Mouse (Mus musculus): ENCODE results near the gene Fignl1.
A peak's percentile ranks its signal among the peaks of the same experiment; 100 is the strongest.

Fignl1 gene

DNA sequence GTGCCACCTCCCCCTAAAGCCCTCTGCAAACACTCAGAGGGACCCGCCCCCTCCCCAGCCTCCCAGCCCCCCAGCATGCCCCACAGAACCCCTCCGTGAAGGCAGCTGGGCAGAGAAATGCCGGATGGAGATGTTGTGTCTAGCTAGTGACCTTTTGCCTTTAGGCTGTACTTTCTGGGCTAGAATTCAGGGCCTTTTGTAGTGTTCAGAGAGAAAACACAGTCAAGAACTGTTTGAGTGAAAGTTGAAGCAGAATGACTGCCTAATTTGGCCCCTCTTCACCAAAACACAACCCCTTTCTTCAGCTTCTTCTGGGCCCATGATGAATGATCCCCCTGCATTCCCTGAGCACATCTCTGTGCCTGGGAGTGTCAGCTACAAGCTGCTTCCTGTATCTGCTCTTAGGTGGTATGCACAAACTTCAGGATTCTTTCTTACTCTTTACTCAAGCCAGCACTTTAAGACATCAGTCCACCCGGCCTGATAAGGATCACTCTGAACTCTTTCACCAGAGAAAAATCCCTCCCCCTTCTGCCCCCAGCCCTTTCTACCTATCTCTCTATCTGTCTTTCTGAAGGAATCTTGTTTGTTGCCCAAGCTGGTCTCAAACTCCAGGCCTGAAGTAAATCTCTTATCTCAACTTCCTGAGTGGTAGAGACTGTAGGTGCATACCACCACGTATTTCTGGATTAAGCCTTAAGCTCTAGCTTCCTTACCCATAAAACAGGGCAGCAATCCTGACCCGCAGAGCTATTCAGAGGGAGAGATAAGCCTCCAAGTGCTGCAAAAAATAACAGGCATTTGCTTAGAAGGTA, 23.4 kb upstream of the Fignl1 start:
- DNase-seq (ENCODE audit: low read depth) = no peak

- no peak for DNase-seq (ENCODE audit: low read depth)
Observed at GRCm38 (mm10) chr11:11831526-11831925, 22.8 kb upstream of the Fignl1 start.

- no peak for DNase-seq (ENCODE audit: low read depth)
Observed at GRCm38 (mm10) chr11:11830884-11831495, 22.2 kb upstream of the Fignl1 start.

DNA sequence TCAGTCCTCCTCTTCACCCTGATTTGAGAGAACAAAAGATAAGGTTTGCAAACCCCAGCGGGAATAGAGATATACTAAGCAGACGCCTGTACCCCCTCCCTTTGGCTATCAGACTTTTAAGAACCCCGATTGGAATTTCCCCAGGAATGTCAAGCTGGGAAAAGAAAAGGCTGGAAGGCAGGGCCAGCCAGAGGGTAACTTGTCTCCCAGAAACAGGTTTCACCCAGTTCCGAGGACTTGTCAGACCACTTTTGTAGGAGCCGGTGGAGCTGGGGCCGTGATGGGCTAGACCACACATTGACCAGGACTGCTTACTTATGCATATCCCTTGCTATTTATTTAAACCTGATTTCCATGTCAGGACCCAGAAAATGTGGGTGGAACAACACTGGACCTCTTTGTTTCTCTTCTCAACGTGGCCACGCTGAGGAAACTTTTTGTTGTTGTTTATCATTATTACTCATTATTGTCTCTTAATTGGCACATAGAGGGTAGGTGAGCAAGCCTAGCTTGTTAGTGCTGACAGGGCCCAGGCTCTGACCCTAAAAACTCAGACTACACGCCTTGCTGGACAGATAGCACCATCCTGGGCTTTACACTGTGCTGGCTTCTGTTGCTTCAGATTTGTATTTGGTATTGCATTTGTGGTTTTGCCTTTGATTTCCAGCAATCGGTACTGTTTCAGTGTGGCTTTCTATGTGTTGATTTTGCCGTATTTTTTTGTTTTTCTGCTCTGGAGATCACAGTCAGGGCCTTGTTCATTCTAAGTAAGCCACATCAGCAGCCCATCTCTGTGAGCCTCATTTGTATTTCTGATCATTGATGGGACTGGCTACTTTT, 20.6 kb upstream of the Fignl1 start:
- DNase-seq (ENCODE audit: low read depth) = no peak

- no peak for DNase-seq (ENCODE audit: low read depth)
Observed at GRCm38 (mm10) chr11:11828761-11829160, 20.0 kb upstream of the Fignl1 start.

DNA sequence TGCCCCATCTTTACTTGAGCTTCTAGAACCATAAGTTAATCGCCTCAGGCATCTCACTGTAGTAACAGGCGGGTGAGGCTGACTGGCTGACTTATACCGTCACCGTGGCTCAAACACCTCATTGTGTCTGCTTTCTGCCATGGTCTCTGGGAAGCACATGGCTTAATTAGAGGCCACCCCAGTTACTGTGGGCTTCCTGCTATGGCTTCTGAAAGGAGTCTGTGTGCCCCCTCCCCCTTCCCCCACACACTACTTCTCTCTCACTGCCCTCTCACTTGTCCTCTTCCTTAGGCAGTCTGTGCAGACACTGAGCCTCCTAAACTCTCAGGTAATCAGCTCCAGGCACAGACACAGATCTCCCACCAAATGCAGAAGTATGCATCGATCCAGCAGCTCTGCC, 19.5 kb upstream of the Fignl1 start:
- DNase-seq (ENCODE audit: low read depth) = no peak

DNA sequence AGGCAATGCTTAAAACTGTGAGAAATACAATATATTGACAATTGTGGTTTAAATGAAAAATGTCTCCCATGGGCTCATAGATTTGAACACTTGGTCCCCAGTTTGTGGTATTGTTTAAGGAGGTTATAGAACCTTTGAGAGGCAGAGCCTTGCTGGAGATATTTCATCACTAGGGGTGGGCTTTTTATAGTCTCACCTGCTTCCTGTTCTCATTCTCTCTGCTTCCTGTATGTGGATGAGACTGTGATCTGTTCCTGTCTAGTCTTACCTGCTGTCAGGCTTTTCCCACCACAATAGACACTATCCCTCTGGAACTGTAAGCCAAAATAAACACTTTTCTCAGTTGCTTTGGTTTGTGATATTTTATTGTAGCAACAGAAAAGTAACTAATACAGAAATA, 17.7 kb upstream of the Fignl1 start:
- no peak for DNase-seq (ENCODE audit: low read depth)

DNA sequence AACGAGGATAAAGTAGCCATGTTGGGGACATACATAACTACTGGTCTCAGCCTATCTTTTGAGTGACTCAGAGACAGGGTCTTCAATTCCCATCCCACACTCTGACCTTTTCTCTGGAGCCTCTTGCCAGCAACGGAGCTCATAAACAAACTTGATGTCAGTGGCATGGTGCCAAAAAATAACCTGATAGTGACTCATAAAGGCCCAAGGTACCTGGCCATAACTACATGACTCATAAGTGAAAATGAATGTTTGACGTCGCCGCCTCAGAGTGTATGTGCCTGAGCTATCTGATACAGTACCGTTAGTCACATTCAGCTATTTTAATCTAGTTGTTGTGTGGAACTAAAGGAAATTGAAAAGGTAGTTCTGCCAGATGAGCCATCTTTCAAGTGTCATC, 16.9 kb upstream of the Fignl1 start:
- peak; percentile 13 for DNase-seq (ENCODE audit: low read depth)

- no peak for DNase-seq (ENCODE audit: low read depth)
Observed at GRCm38 (mm10) chr11:11824970-11825635, 16.3 kb upstream of the Fignl1 start.

DNA sequence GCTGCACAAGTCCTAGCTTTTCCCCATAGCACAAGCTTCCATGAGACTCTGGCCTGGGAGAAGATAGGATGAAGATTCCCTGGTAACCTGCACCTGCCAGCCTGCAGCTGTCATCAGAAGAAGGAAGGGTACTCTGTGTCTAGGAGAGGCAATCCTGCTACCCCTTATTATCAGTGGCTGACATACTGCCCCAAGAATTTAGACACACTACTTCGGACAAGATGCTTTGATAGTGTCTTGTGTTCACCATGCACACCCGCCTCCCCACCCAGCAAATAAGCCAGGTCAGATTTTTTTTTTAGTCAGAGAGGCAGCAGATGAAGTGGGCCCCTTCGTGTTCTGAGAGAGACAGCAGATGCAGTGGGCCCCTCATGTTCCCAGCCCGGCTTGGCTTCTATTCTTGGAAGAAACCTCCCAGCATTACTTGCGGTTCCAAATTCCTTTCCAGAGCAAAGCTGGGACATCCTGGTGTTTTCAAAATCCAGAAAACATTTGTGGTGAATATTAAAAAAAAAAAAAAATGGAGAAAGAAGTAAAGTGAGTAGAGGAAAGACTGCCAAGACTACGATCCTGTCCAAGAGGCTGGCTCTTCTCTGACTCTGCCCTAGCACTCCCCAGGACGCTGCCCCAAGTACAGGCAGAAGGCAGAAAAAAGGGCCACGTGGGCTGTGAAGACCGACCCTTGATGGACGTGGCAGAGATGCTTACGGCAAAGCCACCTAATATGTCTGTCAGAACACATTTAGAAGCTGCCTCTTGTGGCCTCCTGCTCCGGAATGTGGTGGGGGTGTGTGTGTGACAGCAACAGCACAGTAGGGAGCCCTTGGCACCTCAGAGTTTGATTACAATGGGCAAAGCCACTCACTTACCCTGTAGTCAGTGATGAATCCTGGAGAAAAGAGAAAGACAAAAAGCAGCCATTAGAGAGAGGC, 15.5 kb upstream of the Fignl1 start:
- no peak for DNase-seq (ENCODE audit: low read depth)

- no peak for DNase-seq (ENCODE audit: low read depth)
Observed at GRCm38 (mm10) chr11:11822181-11823095, 13.7 kb upstream of the Fignl1 start.

DNA sequence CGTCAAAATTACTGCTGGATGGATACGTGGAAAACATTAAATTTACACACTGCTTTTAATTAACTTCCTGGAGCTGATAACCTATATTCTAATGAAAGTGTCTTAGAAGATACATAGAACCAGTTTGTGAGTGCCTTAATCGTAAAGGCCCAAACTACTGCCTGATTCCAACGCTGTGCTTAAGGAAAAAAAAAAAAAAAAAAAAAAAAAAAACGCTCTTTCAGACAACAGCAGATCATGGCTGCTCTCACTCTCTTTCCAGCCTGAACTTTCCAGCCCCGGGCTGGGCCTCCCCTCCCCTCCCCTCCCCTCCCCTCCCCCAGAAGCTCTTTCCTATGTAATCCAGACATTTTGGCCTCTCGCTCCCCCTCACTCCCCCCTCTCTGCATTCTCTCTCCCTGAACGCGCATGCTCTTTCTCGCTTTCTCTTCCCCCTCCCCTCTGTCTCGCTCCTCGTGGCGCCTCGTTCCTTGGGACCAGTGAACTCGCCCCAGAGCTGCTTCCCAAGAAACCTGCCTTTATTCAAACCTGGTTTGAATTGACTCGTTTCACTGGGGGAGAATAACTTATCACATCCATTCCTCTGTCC, 12.7 kb upstream of the Fignl1 start:
- no peak for DNase-seq (ENCODE audit: low read depth)

- DNase-seq (ENCODE audit: low read depth) = no peak
Observed at GRCm38 (mm10) chr11:11820737-11821136, 12.0 kb upstream of the Fignl1 start.

DNA sequence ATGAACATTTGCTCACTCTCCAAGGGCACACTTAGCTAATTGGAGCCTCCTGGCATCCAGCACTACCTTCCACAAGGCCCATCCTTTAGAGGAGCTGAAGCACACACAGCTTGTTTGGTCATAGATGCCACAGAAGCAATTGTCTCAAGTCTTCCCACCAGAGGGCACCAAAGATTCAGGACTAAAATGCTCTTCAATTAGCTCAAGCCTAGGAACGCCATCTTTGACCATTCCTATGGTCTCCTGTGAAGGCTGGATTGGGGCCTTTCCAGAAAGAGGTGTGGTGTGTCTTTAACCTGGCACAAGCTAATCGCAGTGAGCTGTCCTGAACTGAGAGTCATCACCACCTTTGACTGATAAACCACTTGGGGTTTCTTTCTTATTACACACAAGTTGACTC, 11.5 kb upstream of the Fignl1 start:
- DNase-seq (ENCODE audit: low read depth) = peak; percentile 90

GRCm38 (mm10) chr11:11819206-11819605, 10.4 kb upstream of the Fignl1 start:
- no peak for DNase-seq (ENCODE audit: low read depth)

DNA sequence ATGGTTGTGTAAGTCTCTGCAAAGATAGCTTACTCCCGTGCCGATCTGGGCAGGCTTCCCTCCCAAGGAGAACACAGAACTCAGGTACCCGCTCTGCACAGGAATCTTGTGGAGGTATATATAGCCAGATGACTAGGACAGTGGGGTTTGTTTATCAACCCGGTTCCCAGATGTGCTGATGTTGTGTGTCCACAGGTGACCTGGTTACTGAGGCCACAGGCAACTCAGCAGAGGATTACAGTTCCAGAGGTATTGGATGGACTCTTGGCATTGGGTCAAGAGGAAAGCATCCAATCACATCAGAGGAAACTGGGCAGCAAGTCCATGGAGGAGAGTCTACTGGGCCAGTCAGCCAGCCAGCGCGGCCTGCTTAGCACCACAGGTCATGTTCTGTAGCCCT, 10.0 kb upstream of the Fignl1 start:
- DNase-seq (ENCODE audit: low read depth) = no peak

DNA sequence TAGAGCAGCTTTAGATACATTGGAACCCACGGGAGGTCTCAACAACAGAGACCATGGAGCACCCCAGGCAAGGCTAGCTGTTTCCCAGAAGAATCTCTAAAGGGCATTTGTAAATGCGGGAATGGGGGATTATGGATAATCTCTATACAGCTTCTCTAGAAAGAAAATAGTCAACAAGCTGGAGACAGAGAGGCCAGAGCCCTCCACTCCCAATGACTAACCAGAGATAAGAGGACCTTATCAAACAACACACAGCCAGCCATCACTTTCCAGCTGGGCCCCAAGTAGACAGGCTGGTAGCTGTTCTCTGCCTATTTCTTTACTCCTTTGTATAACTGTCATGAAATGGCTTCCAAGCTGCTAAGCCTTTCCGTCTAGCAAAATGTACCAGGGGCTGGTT, 7.0 kb upstream of the Fignl1 start:
- DNase-seq (ENCODE audit: low read depth) = no peak

- DNase-seq (ENCODE audit: low read depth) = peak; percentile 87
Observed at GRCm38 (mm10) chr11:11811906-11812480, 3.2 kb upstream of the Fignl1 start.

Data from naive thymus-derived CD4-positive, alpha-beta T cell, adult 2 months (primary cell).